Mouse (Mus musculus): ENCODE results near the gene Zic3.

Zic3 gene

GRCm38 (mm10) chrX:58042512-58042911 lies 20.0 kb downstream of the Zic3 start:
- DNase-seq: no peak
